Mouse (Mus musculus) lung, adult 2 months (tissue): ENCODE data around the gene Arhgap19. TPM values are rescaled to one million over a fixed set of nuclear protein-coding genes. Genes with fewer than 3 reads are reported as not detected.

Source experiments
- DNase-seq: peaks from one replicate; pipeline ENCODE4 v3.0.0; 2022
- H3K4me1 ChIP-seq: fragments of 200-500 bp; 2 replicates; pipeline ENCODE4 v1.6.1; 2011; ENCODE audit warnings: low read length; ENCODE audit not compliant: control insufficient read depth, insufficient read depth
- H3K4me3 ChIP-seq: fragments of 200-500 bp; replicated peaks from 2 replicates; pipeline ENCODE3; 2011; ENCODE audit warnings: low read depth, mild to moderate bottlenecking, control low read depth, low read length; ENCODE audit errors: extremely low read depth
- CTCF ChIP-seq: fragments of 200-500 bp; IDR thresholded peaks from 2 replicates; pipeline ENCODE4 v1.5.1; 2011; ENCODE audit warnings: mild to moderate bottlenecking, low read length, control low read depth; ENCODE audit not compliant: insufficient read depth
- POLR2A ChIP-seq: fragments of 200-500 bp; IDR thresholded peaks from 2 replicates; pipeline ENCODE4 v1.6.1; 2011; ENCODE audit warnings: low read depth, mild to moderate bottlenecking, control low read depth, low read length, borderline replicate concordance; ENCODE audit errors: extremely low read depth
- WGBS: fragments of 180-500 bp; shearing (Covaris S2); methylation state at CpG from one replicate; pipeline ENCODE4 v1.1.7; 2018; 5-methylcytosine and 5-hydroxymethylcytosine counted together
- polyA plus RNA-seq: library from polyadenylated mRNA; depleted of rRNA; stranded (reverse); fragments of >200 nt; gene quantifications from 2 replicates; pipeline ENCODE4 v1.2.3, GENCODE M21; 2012

Gene Arhgap19
- polyA plus RNA-seq, 1 experiment, result 2.2 TPM

DNA sequence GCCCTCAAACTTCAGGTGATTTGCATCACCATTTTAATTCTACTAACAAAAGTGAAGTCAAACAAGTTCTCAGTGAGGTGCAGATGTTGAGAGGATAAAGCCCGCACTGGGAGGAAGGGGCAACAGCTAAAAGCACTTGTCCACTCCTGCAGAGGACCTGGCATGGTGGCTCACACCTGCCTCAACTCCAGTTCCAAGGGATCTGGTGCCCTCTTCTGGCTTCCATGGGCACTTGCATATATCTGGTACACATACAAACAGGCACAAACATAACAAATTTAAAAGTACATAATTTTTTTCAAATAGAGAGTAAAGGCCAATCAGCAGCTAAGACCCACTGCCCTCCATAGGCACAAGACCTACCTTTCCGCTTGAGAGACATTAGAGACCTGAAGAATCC lies 10.5 kb downstream of the Arhgap19 start:
- 93% methylated on average over 2 of the region's 2 CpGs for WGBS
- Histone ChIP-seq H3K4me3 (no peak overlapping the region), H3K4me1 (no peaks in the 10 kb centered on the region; the same call in 1 of the 2 replicates)
- no peak for DNase-seq
- TF ChIP-seq POLR2A (no peak), CTCF (peak; percentile 27; the same call in 1 of the 2 replicates)

DNA sequence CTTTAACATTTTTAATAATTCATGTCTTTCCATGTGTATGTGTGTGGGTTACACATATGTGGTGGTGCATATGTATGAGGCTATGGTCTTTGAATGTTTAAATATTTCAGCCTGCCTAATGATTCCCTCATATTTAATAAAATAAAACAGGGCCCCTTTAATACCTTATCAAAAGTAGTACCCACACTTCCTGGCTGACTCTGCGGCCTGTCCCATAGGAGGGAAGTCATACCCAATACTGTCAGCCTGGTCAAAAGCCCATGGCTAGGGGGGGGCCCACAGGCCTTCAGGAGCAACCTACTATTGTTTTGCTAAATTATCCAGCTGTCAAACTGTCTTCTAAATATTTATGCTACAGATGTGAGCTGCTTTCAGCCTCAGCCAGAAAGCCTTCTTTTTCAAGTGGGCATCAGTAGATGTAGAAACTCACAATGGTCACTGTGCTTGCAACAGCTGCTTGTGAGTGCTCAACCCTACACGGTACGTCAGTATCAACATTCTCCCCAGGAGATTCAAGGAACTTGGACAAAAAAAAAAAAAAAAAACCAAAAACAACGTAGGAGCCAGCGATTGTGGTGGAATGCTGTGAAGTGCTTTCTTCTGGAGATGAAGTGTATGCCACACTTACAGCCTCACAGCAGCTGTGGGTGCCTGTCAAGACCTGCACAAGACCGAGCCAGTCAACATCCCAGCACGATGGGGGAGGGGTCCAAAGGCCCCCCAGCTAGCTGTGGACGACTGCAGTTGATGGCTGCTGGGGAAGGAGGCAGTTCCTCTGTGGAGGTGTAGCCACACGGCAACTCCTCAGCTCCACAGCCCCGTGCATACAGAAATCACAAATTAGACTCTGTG lies 12.5 kb downstream of the Arhgap19 start:
- no peak for TF ChIP-seq POLR2A
- TF ChIP-seq CTCF, result no peak
- 40% methylated on average over 10 of the region's 10 CpGs for WGBS
- no peak for DNase-seq

DNA sequence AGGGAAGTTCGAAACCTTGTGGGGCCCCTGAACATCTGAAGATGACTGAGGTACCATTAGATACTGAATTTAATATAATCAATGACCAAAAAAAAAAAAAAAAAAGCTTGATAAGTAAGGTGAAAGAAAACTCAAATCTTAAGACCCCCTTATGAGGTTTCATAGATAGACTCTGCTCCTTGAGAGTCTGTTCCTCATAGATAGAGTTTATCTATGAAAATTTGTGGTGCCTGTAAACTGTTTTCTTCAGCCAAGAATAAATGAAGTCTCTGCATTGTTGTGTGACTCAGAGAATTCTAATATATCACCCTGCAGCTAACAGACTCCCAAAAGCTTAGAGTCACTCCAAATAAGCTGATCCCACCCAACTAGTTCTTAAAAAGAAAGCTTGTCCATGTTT lies 15.0 kb downstream of the Arhgap19 start:
- H3K4me1 ChIP-seq, result no peaks in the 10 kb centered on the region; the same call in 1 of the 2 replicates
- no peak for DNase-seq
- TF ChIP-seq POLR2A, result no peak
- TF ChIP-seq CTCF, result no peak
- 94% methylated on average over 1 of the region's 1 CpGs for WGBS
- no peak overlapping the region for H3K4me3 ChIP-seq

More for the DNA sequence above, 12.5 kb downstream of the Arhgap19 start:
- no peak overlapping the region for H3K4me3 ChIP-seq
- no peaks in the 10 kb centered on the region; the same call in 1 of the 2 replicates for H3K4me1 ChIP-seq

DNA sequence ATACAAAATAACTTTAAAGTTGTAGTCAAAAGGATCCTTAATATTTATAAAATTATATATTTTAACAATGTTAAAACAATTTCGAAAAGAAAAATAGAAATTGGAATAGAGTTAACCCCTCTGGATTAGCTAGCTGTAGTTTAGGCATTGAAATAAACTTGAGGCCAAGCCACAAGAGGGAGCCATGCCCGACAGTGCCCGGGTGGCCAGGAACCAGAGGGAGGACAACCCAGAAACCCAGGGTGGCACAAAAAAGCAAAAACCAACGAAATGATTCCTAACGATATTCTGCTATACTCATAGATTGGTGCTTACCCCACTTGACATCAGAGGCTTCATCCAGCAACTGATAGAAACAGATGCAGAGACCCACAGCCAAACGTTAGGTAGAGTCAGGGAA lies 24.3 kb downstream of the Arhgap19 start:
- no peak overlapping the region for H3K4me3 ChIP-seq
- TF ChIP-seq POLR2A (no peak), CTCF (peak; percentile 31; the same call in 1 of the 2 replicates)
- no peaks in the 10 kb centered on the region for H3K4me1 ChIP-seq
- 81% methylated on average over 6 of the region's 6 CpGs for WGBS
- no peak for DNase-seq

DNA sequence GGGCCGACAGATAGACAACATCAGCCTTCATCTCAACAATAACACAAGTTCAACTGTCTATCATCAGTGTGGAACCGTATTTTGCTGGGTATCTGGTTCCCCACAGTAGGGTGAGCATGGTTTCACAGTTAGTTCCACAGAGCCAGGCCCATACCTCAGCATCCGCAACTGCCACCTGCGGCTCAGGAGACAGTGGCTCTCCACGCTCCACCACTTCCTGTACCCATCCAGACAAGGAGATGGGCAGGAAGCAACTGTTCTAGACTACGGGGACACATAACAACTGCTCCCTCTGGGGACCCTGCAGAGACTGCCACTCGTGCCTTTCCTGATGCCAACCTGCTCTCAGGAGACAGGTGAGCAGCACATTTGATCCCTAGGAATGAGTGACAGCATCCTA lies 33.1 kb downstream of the Arhgap19 start:
- no peak overlapping the region for H3K4me3 ChIP-seq
- DNase-seq, result no peak
- H3K4me1 ChIP-seq, result no peaks in the 10 kb centered on the region
- WGBS, result 83% methylated on average over 7 of the region's 7 CpGs
- TF ChIP-seq POLR2A, result no peak
- no peak for TF ChIP-seq CTCF

DNA sequence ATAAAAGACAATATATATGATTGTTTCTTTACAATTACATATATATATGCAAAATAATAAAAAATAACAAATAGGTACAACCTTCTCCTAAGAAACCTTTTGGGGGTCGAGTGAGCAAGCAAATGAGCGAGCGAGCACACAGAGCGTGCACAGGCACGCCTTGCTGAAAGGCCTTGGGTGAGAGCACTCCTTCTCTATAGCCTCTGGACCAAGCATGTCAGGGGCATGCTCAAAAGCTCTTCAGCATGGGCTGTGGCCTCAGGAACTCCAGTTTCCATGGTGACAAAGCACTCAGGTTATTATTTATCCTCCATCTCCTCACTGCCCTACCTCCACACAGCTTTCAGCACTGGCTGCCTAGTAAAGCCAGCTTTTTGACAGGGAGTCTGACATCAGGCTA lies 35.2 kb downstream of the Arhgap19 start:
- Histone ChIP-seq H3K4me3 (no peak overlapping the region), H3K4me1 (no peaks in the 10 kb centered on the region)
- TF ChIP-seq POLR2A (no peak), CTCF (no peak)
- peak; percentile 23 for DNase-seq
- WGBS, result 72% methylated on average over 5 of the region's 5 CpGs

- Histone ChIP-seq H3K4me3 (no peak overlapping the region), H3K4me1 (no peaks in the 10 kb centered on the region)
- peak; percentile 79 for DNase-seq
- TF ChIP-seq POLR2A (no peak), CTCF (peak; percentile 63)
- 28% methylated on average over 12 of the region's 12 CpGs for WGBS
Observed at GRCm38 (mm10) chr19:41763870-41764660, 37.8 kb downstream of the Arhgap19 start.

DNA sequence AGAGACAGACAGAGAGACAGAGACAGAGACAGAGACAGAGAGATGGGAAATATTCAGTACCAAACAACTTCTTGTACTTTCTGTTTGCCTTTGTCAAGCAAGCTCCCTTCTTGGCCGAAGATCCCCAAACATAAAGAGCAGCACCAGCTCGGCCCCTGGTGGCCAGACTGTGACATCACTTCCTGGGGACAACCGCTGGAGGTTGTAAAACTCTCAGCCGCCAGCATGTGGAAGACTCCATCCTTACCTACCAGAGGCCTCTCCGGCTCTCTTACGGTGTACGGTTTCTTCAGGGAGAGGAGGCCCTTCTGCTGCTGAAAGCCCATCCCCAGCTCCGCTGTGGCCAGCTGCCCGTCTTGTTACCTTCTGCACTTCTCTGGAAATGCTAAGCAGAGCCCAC lies 40.3 kb downstream of the Arhgap19 start:
- Histone ChIP-seq H3K4me3 (no peak overlapping the region), H3K4me1 (no peaks in the 10 kb centered on the region)
- 50% methylated on average over 9 of the region's 9 CpGs for WGBS
- TF ChIP-seq CTCF (peak; percentile 16; the same call in 1 of the 2 replicates), POLR2A (no peak)
- DNase-seq, result no peak

DNA sequence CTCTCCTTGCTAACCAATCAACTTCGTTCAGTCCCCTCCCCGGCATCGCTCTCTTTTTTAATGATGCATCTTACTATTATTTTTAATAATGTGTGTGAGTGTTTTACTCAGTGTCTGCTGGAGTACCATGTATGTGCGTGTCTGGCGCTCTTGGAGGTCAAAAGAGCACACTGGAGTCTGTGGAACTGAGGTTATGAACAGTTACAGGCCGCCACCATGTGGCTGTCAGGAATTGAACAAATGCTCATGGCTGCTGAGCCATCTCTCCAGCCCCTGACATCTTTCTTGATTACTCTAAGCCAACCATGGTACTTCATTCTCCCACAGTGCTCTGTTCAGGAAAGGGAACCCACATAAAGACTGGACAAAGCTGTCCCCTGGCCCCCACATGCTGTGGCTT lies 42.1 kb downstream of the Arhgap19 start:
- H3K4me1 ChIP-seq, result no peaks in the 10 kb centered on the region
- no peak for DNase-seq
- TF ChIP-seq POLR2A (no peak), CTCF (no peak)
- H3K4me3 ChIP-seq, result no peak overlapping the region
- WGBS, result 80% methylated on average over 6 of the region's 6 CpGs

- Histone ChIP-seq H3K4me1 (no peaks in the 10 kb centered on the region), H3K4me3 (no peak overlapping the region)
- 82% methylated on average over 5 of the region's 5 CpGs for WGBS
- no peak for DNase-seq
- TF ChIP-seq CTCF (no peak), POLR2A (no peak)
Observed at GRCm38 (mm10) chr19:41759270-41759669, 42.6 kb downstream of the Arhgap19 start.
